Mouse (Mus musculus) E14TG2a.4 (cell line): ENCODE measurements at regions not wholly inside any gene's neighbourhood (a gene's known extent, or its start where the extent isn't known, plus 50 kb on each side); places are given as distances from the start of the nearest gene placed in this dataset.
A peak's percentile ranks its signal among the peaks of the same experiment; 100 is the strongest.

Experiments used
- H3K27me3 ChIP-seq: 2 replicates; pipeline ENCODE4 v1.6.1; 2014; ENCODE audit warnings: low read length, control low read depth; ENCODE audit not compliant: insufficient read depth
- H3K36me3 ChIP-seq: 2 replicates; pipeline ENCODE4 v1.6.1; 2014; ENCODE audit warnings: low read length, control low read depth; ENCODE audit not compliant: insufficient read depth
- H3K4me1 ChIP-seq: replicated peaks from 2 replicates; pipeline ENCODE4 v1.6.1; 2014; ENCODE audit warnings: low read depth, low read length, control low read depth
- H3K4me3 ChIP-seq: replicated peaks from 2 replicates; pipeline ENCODE4 v1.5.1; 2014; ENCODE audit warnings: mild to moderate bottlenecking, low read length
- H3K9me3 ChIP-seq: 2 replicates; pipeline ENCODE4 v1.6.1; 2014; ENCODE audit warnings: low read length, control low read depth
- CTCF ChIP-seq: conservative IDR thresholded peaks from 2 replicates; pipeline ENCODE4 v1.5.1; 2014; ENCODE audit warnings: low read length
- NANOG ChIP-seq: IDR thresholded peaks from 2 replicates; pipeline ENCODE4 v1.6.1; 2014; ENCODE audit warnings: borderline replicate concordance, low read length, mixed read lengths
- POU5F1 ChIP-seq: IDR thresholded peaks from 2 replicates; pipeline ENCODE4 v1.6.1; 2014; ENCODE audit warnings: low read length, borderline replicate concordance

DNA sequence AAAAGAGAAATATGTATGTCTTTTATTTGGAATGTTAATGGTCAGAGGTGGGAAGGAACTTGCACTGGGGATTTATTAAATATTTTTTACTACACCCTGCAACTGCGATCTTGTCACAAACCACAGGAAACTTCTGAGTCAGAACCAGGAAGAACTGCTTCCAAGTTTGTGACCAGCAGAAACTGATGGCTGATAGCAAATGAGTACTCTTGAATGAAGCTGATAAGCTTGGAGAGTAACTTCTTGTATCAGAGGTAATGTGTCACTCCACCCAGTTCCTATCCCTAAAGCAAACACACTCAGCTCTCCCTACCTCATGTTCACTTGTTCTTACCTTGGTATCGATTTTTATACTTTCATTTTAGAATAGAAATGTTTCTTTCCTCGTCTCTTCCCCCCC, 76.0 kb upstream of the Thpo start:
- no peaks in the 10 kb centered on the region for H3K36me3 ChIP-seq
- peaks cover 2% of the 10 kb centered on the region; the same call in 1 of the 2 replicates for H3K27me3 ChIP-seq
- peaks cover 24% of the 10 kb centered on the region for H3K4me1 ChIP-seq
- TF ChIP-seq POU5F1 (no peak), NANOG (no peak), CTCF (no peak)
- H3K4me3 ChIP-seq, result no peak overlapping the region
- peaks cover 16% of the 10 kb centered on the region for H3K9me3 ChIP-seq

DNA sequence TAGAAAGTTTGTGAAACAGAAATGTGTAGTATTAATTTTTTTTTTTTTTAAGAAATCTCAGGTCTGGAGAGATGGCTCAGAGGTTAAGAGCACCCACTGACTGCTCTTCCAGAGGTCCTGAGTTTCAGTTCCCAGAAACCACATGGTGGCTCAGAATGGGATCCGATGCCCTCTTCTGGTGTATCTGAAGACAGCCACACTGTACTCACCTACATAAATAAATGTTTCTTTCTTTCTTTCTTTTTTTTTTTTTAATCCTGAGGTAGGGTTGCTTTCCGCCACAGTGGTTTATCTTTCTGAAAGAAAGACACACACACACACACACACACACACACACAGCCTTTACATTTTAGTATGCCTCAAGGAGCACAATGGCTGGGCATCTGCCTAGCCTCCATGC, 74.0 kb upstream of the Thpo start:
- Histone ChIP-seq H3K27me3 (peaks cover 2% of the 10 kb centered on the region; the same call in 1 of the 2 replicates), H3K36me3 (no peaks in the 10 kb centered on the region), H3K4me1 (peaks cover 44% of the 10 kb centered on the region), H3K9me3 (no peaks in the 10 kb centered on the region), H3K4me3 (no peak overlapping the region)
- TF ChIP-seq CTCF, result peak; percentile 17; the same call in 1 of the 2 replicates
- TF ChIP-seq POU5F1, result no peak

- no peak for TF ChIP-seq CTCF
- TF ChIP-seq NANOG, result no peak
- TF ChIP-seq POU5F1, result no peak
- peaks cover 57% of the 10 kb centered on the region for H3K4me1 ChIP-seq
- H3K27me3 ChIP-seq, result peaks cover 2% of the 10 kb centered on the region; the same call in 1 of the 2 replicates
- H3K4me3 ChIP-seq, result no peak overlapping the region
- no peaks in the 10 kb centered on the region for H3K9me3 ChIP-seq
- H3K36me3 ChIP-seq, result no peaks in the 10 kb centered on the region
Observed at GRCm38 (mm10) chr16:20806739-20807138, 72.4 kb upstream of the Thpo start.

- TF ChIP-seq CTCF, result no peak
- TF ChIP-seq NANOG, result no peak
- TF ChIP-seq POU5F1, result no peak
- peaks cover 57% of the 10 kb centered on the region for H3K4me1 ChIP-seq
- no peak overlapping the region for H3K4me3 ChIP-seq
- H3K9me3 ChIP-seq, result no peaks in the 10 kb centered on the region
- no peaks in the 10 kb centered on the region for H3K36me3 ChIP-seq
- peaks cover 2% of the 10 kb centered on the region; the same call in 1 of the 2 replicates for H3K27me3 ChIP-seq
Observed at GRCm38 (mm10) chr16:20805793-20806192, 71.5 kb upstream of the Thpo start.

DNA sequence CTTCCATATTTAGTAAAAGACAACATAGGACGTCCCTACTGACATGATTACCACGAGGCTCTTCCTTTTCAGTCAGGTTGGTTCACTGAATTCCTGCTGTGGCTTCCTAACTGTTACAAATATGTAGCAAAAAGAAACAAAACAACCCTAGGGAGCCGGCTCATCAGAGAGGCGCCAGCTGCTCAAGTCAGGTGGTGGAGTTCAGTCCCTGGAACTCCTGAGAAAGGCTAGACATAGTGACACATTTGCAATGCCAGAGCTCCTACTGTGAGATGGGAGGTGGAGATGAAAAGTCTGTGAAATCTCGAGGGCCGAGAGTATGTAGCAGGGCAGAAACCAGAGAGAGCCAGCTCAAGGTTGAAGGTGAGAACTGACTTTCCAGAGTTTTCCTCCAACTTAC, 70.8 kb upstream of the Thpo start:
- peaks cover 57% of the 10 kb centered on the region for H3K4me1 ChIP-seq
- H3K9me3 ChIP-seq, result no peaks in the 10 kb centered on the region
- peak overlapping the region; percentile 30 for H3K4me3 ChIP-seq
- TF ChIP-seq POU5F1 (no peak), CTCF (no peak), NANOG (no peak)
- no peaks in the 10 kb centered on the region for H3K36me3 ChIP-seq
- peaks cover 2% of the 10 kb centered on the region; the same call in 1 of the 2 replicates for H3K27me3 ChIP-seq

DNA sequence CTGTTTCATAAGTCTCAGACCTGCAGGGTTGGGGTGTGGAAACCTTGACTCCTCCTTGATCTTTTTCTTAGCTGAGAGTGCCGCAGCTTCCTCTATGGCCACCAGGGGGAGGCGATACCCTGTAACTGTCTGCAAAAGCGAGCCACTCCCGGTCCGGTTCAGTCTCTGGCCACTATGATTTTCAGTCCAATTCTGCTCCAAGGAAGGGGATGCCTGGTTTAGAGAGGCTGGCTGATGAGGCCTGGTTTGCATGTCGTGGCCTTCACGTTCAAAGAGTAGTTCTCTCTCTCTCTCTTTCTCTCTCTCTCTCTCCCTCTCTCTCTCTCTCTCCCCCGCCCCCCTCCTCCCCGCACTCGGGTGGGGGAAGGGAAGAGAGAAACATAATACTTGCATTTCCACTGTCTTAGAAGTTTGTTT, 70.3 kb upstream of the Thpo start:
- H3K36me3 ChIP-seq, result no peaks in the 10 kb centered on the region
- peaks cover 57% of the 10 kb centered on the region for H3K4me1 ChIP-seq
- H3K4me3 ChIP-seq, result peak overlapping the region; percentile 30
- no peak for TF ChIP-seq POU5F1
- TF ChIP-seq CTCF, result peak; percentile 92
- H3K27me3 ChIP-seq, result peaks cover 2% of the 10 kb centered on the region; the same call in 1 of the 2 replicates
- H3K9me3 ChIP-seq, result no peaks in the 10 kb centered on the region

DNA sequence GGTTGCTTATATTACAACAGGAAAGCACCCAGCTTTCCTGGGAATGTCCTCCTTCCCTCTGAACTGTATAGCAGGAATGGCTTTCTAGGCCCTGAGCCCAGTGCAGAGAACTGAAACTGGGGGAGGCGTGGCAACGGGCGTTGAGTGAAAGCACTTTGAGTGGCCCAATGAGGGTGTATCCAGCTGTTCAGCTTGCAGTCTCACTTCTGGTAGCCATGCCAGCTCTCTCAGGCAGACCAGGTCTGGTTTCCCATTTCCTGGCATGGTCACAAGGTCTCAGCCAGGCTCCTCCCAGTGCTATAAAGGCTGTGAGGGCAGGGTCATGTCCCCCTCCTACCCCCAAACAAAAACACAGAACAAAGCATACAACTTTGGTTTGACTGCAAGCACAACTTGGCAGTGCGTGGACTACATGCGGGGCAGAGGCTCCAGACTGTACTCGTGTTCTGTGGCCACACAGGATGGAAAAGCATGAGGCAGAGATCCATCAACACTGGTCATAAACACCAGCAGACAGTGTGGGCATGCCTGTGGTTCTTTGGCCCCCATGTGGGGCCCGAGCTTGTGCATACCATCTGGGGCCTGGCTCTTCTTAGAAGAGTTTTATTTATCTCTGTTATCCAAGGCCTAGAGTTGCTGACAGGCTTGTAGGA, 69.1 kb upstream of the Thpo start:
- H3K4me1 ChIP-seq, result peaks cover 53% of the 10 kb centered on the region

GRCm38 (mm10) chr16:20802724-20803123, 68.4 kb upstream of the Thpo start:
- TF ChIP-seq POU5F1, result no peak

More for the DNA sequence above, 69.1 kb upstream of the Thpo start:
- Histone ChIP-seq H3K4me3 (no peak overlapping the region), H3K27me3 (peaks cover 2% of the 10 kb centered on the region; the same call in 1 of the 2 replicates), H3K36me3 (no peaks in the 10 kb centered on the region), H3K9me3 (no peaks in the 10 kb centered on the region)
- TF ChIP-seq CTCF (no peak), POU5F1 (no peak), NANOG (no peak)

GRCm38 (mm10) chr16:20800038-20800437, 65.7 kb upstream of the Thpo start:
- no peak overlapping the region for H3K4me3 ChIP-seq
- H3K9me3 ChIP-seq, result no peaks in the 10 kb centered on the region
- peaks cover 34% of the 10 kb centered on the region for H3K4me1 ChIP-seq
- H3K27me3 ChIP-seq, result no peaks in the 10 kb centered on the region
- H3K36me3 ChIP-seq, result no peaks in the 10 kb centered on the region
- TF ChIP-seq CTCF (no peak), NANOG (no peak), POU5F1 (no peak)

More at GRCm38 (mm10) chr16:20802724-20803123, 68.4 kb upstream of the Thpo start:
- no peaks in the 10 kb centered on the region for H3K9me3 ChIP-seq
- H3K27me3 ChIP-seq, result peaks cover 2% of the 10 kb centered on the region; the same call in 1 of the 2 replicates
- peaks cover 49% of the 10 kb centered on the region for H3K4me1 ChIP-seq
- H3K4me3 ChIP-seq, result no peak overlapping the region
- H3K36me3 ChIP-seq, result no peaks in the 10 kb centered on the region
